Mouse (Mus musculus): ENCODE data around the gene Scn3b.

The Scn3b gene

DNA sequence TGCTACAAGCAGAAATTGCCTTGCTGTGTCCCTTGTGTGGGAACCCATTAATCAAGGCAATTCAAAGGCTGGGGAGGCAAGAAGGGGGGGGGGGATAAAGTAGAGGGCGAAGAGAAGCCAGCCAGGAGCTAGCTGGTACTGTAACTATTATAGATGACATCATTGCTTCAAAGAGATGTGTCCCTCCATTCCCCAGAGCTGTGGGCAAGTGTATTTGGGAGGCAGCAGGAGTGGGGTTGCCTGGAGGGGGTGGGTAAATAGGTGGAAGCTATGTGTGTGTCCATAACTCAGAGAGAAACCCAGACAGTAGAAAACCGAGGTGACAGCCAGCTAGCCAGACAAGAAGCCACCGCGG lies 292 bp upstream of the Scn3b start:
- DNase-seq (ENCODE audit: low spot score in 2 of 2) = no peak

DNA sequence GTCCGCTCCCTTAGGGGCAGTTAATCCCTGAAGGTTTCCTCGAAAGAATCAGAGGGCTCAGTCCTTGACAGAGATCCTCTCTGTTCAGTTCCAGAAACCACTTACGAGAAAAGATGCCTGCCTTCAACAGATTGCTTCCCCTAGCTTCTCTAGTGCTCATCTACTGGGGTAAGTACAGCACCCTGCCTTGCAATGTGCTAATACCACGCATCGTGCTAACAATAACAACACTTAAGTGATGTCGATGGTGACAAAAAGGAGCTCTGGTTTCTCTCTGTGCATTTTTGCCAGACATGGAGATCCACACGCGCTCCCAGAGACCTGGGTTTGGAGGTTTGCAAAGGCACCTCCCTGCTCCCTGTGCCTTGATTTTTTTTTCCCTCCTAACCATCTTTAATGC lies 863 bp downstream of the Scn3b start:
- no peak for DNase-seq (ENCODE audit: low spot score in 2 of 2)

DNA sequence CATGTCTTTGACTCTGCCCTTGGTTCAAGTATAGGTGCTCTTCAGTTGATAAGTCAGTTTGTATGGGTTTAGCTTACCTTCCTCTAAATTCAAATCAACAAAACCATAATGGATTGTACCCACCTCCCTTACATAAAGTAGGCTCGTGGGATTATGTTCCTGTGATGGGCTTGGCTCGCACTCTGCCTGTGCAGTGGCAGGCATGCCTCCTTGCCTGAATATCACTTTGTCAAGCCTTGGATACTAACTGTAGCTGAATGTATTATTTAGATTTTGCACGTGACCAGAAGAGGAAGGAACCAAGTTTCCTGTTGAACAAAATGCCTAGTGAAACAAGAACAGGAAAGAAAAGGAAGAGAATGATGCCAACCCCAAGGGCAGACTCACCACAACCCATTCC lies 2.1 kb downstream of the Scn3b start:
- DNase-seq (ENCODE audit: low spot score in 2 of 2) = no peak

DNA sequence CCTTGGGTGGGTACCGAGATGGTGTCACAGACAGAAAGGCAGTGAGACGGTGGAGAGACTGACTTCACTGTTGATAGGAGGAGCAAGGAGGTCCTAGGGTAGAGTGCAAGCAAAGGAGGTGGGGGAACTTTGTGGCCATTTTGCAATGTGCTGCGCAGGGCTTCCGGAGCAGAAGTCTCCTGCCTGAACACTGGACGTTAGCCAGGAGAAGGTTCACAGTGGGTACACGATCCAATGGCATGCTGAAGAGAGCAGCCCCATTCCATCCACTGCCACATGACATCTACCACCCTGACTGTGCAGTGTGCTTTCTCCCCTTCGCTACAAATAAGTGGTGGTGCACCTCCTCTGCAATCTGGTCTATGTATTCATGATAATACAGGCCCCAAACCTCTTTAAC lies 3.8 kb downstream of the Scn3b start:
- DNase-seq (ENCODE audit: low spot score in 2 of 2) = no peak

DNA sequence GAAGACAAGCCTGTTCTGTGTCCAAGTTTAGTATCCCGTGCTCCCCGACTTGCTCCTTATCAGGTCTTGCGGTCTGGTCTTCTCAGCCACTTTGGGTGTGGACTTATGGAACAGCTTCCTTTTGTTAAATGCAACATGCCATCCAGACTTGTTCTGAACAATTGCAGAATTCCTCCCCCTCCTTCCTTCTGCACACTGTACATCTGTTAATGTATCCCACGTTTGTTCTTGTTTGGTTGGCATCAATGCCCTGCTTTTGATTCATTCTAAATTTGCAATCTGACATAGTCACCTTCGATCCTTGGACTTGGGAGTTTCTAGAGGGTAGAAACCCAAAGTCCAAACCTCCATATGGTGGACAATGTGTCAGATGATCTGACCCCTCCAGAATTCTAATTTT lies 6.9 kb downstream of the Scn3b start:
- DNase-seq (ENCODE audit: low spot score in 2 of 2) = no peak

DNA sequence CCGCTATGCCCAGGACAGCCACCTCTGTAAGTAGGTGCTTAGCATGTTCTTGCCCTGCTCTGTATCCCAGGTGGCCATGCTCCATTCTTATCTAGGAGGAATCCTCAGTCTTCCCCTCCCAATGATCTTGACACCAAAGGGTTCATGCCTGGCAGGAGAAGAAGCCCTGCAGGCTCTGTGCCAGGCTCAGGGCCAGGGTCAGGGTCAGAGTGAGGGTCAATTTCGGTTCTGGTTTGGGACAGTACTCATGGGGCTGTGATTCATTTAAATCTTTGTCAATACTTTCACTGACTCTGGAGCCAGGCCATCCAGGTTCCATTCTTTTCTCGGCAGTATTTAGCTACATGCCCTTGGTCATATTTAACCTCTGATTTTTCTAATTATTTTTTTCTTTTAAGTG lies 8.7 kb downstream of the Scn3b start:
- DNase-seq (ENCODE audit: low spot score in 2 of 2) = no peak

DNA sequence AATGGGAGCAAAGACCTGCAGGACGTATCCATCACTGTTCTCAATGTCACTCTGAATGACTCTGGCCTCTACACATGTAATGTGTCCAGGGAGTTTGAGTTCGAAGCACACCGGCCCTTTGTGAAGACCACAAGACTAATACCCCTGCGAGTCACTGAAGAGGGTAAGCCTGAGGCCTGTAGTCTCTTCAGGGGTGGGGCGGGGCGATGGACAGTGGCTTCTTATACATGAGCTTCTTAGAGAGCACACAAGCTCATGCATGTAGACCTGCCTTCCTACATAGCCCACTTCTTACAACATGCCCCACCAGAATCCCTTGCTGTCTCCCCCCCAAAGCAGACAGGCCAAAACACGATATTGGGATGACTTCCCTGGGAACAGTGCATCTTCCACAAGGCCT lies 10.4 kb downstream of the Scn3b start:
- DNase-seq (ENCODE audit: low spot score in 2 of 2) = no peak

DNA sequence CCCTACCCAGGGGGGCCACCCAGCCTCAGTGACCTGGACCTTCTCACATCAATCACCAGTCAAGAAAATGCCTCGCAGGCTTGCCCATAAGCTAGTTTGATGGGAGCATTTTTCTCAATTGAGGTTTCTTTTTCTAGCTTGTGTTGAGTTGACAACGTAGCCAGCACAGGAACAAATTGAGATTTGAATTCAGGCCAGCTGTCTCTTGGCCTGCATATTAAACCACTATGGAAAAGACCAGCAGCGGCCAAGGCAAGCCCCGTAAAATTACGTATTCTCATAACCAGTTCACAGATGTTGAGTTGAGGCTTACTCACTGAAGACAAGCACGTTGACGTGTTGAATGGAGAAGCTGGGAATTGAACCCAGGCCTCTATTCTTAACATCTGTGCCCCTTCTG lies 14.0 kb downstream of the Scn3b start:
- no peak for DNase-seq (ENCODE audit: low spot score in 2 of 2)

DNA sequence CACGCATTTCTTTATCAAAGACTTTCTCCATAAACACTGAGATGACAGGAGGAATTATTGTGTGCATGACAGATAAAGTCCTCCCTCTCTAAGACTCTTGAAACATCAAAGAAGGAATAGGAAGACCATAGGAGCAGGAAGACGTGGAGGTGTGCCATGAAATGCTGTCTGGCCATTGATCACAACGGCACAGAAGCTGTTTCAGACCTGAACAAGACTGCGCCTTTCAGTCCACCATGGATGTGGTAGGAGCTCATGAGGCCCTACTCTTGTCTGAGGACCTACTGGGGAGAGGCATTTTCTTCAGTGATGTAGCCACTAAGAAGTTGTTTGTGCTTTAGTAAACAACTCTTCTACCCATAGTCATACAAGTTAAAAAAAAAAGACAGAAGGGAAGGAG lies 23.5 kb downstream of the Scn3b start:
- no peak for DNase-seq (ENCODE audit: low spot score in 2 of 2)

DNA sequence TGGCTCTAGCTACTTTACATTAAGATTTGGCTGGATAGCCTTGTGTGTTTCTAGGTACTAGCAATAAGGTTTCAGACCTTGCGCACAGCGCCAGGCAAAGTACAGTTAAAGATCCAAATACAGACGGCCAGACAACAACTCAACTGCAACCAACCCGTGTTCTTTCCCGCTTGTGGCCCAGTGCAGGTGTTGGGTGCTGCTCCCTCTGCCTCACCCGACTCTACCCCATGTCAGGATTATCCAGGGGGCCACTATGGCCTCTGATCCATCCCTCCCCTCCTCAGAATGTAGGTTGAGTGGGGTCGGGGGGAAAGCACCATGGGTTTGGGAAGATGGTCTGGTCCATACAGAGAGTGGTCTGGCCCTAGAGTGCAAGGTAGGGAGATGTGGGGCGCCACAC lies 24.3 kb downstream of the Scn3b start:
- no peak for DNase-seq (ENCODE audit: low spot score in 2 of 2)

DNA sequence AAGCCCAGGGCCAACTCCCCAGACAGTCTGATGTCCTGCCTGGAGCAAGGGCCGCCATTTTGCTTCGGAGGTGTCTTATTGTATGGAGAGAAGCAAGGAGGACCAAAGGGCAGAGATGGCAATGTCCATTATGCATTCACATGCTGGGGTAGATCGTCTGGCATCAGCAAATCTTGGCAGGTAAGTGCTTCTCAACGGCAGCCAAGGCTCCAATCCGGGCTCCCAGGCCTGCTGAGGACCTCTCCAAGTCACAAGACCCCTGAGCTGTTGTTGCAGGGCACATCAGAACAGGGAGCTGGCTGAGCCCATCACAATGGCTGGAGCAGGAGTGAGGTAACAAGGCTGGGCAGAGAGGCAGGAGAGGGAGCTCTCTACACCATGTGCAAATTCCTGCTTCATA lies 24.7 kb downstream of the Scn3b start:
- DNase-seq (ENCODE audit: low spot score in 2 of 2) = no peak

DNA sequence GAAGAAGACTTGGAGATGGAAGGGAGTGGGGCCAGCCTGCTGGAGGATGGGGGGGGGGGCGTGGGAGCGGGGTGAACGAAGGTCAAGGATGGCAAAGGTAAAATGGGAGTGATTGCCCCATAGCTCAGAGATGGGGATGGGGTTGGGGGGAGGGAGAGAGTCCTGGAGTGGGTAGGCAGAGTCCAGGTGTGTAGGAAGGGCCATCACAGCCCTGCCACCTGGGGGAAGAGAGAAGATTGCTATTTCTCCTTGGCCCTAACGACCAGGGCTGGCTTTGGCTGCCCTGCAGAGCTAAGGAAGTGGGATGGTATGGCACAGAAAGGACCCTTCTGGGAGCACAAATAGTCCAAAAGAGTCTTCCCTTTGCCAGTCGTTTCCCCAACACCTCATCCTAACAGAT lies 25.2 kb downstream of the Scn3b start:
- no peak for DNase-seq (ENCODE audit: low spot score in 2 of 2)

DNA sequence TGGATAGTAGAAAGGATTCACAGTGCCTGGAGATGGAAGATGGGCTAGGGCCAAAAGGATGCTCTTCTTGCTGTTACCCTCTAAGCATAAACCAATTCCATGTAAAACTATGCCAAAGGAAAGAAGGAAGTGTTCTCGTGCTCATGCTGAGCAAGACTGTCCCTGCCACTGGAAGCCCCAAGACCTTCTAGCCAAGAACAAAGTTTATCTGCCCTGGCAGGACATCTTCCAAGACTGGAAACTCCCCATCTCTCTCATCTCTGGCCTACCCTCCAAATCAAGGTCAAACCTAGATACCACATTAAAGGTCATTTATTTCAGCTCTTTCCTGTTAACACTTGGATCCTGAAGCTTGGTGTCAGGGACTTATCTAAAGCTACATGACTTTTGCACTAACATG lies 25.8 kb downstream of the Scn3b start:
- DNase-seq (ENCODE audit: low spot score in 2 of 2) = no peak

DNA sequence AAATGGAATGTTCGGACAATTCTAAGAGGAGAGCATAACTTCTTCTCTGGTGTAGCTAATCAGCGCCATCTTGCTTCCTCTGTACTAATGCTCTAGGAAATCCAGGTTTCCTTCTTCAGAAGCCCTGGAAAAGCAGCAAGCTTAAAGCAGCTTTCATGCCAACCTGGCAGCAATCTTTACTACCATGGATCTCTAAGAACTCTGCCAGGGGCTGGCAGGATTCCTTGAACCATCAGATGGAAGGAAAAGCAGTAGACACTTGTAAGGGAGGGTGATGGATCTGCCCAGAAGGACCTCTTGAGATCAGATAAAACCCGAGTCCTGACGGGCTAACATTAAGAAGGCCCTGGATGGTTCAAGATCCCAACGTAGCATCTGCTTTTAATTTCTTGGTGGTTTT lies 27.2 kb downstream of the Scn3b start:
- no peak for DNase-seq (ENCODE audit: low spot score in 2 of 2)

DNA sequence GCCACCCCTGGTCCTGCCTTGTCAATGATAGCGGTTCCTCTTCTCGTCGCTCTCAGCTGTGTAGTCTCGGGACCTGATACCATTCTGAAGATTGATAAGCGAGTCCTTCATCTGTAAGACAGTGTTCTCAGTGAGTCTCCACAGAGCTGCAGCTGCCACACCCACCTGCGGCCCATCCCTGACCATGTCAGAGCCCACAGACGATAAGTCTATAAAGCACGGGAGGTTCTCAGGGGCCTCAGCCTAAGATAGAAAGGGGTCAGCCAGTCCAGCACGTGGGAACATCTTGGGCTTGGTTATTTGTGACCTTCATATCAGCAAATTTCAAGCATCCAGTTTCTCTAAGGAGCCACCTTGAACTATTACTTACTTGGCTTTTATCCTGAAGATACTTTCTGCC lies 29.0 kb downstream of the Scn3b start:
- DNase-seq (ENCODE audit: low spot score in 2 of 2) = no peak

DNA sequence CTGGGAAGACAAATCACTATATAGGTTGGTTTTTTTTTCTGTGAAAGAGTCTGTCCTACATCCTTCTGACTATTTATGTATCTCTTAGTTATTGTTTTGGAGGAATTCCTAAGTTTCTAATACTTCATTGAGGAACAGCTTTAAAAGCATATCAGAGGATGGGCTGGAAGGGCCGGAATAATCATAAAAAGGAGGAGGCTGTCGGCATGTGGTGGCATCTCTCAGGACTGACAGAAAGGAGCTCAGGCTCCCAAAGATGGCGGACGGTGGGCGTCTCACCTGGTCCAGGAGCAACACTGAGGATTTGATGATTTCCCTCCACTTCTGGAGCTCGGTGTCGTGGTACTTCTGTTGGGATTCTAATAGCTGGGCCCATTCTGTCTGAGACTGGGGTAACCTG lies 30.3 kb downstream of the Scn3b start:
- no peak for DNase-seq (ENCODE audit: low spot score in 2 of 2)

DNA sequence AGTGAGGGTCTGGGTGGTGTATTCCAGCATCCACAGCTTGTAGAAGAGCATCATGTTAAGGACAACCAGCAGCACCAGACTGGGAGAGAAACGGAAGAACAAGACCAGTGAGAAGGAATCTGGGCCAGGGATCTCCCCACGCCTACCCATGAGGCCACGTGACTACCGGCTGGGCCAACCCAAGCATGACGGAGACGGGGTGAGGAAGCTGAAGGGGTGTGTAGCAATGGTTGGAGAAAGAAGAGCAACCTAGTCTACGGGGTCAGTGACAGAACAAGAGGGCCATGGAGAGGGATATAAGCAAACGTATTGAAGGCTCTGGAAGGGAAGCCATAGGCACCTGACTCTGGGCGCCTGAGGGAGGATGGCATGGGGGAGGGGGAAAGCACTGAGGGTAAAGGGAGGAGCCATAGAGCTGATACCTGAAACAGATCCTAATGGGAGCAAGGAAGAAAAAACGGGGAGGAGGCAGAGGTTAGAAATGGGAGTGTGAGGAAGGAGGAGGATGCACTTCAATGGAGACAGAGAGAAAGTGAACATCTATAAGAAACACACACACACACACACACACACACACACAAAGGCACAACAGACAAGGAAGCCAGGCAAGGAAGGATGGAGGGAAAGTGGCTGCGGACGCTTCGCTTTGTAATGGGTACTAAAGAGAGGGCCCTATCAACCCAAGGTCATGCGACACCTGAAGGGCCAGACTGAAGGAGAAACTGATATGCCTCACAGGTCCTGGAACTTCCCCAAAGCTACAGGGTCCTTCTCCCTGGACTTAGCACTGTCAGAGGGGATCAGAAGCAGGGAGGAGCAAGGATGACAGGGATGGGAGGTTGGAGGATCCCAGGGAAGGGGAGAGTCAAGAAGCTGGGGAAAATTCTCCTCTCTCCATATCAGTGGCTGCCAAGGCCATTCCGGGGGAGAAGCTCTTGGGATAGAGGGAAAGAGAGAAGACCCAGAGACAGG lies 31.3 kb downstream of the Scn3b start:
- DNase-seq (ENCODE audit: low spot score in 2 of 2) = no peak

DNA sequence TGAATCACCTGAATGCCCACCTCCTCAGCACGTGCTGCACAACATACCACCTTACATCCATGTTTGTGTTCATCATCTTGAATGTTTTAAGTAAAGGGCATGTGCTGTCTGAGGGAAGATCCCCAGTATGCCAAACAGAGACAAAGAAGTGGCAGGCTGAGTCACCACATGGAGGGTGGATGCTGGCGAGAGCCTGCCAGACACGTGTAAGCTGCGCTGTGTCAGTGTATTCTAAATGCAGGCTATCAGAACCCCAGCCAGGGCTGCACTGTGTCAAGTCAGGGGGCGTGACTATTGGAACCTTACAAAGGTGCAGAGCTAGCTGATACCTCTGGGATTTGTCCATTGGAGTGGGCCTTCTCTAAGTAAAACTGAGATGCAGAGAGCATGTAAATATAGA lies 32.5 kb downstream of the Scn3b start:
- DNase-seq (ENCODE audit: low spot score in 2 of 2) = no peak

DNA sequence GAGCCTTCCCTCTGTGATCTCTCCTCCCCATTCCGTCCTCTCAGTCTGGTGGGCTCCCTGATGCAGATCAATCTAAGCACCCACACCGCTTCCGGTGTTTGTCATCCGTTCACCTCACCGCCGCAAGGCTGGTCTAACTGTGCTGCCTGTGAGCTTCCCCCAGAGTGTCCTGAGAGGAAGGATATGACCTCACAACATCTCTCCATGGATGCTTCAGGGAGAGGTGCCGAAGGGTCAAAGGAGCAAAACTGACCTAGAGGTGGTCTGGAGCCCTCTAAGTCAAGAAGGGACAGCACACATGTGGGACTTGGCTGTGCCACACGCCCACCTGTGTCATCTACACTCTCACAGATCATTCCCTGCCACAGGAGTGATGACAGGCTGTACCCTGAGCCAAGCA lies 33.4 kb downstream of the Scn3b start:
- no peak for DNase-seq (ENCODE audit: low spot score in 2 of 2)

DNA sequence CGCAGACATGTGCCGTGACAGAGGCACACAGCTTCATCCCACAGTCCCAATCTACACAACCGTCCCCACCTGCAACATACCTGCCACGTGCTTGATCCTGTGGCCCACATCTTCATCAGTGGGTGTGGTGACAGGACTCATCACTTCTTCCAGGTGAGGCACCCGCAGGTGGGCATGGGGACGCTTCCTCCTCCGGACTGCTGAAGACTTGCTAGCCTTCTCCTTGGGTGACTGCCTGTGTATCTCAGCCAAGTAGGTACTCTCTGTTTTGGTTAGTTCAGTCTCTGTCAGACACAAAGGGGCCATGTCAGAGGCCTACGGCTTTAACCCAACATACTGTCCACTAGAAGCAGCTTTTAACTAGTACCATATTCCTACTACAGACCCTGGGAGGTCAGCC lies 35.2 kb downstream of the Scn3b start:
- no peak for DNase-seq (ENCODE audit: low spot score in 2 of 2)

DNA sequence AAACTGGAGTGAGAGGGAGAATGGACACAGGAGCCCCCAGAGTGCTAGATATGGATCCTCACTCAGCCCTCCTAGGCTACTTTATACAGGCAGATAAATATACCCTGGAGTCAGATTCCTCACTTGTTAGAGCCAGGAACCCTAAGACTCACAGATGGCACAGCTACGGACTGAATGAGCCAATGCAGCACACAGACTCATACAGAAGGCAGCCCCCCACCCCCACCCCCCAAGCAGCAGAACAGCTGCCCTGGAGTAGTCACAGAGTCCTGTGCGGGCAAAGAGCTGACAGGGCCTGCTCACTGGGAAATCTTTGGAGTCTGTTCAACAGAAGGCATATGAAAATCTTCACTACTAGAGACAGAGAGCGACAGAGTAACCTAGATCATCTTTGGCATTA lies 38.3 kb downstream of the Scn3b start:
- no peak for DNase-seq (ENCODE audit: low spot score in 2 of 2)

DNA sequence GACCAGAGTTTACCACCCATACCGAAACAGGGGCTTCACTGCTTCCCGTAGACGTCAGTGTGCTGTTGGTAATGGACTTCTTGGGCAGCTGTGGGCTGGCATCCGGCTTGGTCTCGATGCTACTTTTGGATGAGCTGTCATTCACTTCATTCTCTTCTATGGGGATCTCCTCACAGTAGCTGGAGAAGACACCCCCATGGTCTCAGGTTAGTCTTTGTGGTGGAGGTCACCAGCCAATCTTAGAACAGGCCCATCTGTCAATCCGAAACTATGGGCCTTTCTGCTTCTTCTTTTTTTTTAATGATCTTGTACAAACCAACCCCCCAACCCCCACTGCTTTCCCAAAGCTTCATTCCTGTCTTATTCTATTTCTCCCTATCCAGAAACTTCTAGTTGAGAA lies 40.9 kb downstream of the Scn3b start:
- no peak for DNase-seq (ENCODE audit: low spot score in 2 of 2)

DNA sequence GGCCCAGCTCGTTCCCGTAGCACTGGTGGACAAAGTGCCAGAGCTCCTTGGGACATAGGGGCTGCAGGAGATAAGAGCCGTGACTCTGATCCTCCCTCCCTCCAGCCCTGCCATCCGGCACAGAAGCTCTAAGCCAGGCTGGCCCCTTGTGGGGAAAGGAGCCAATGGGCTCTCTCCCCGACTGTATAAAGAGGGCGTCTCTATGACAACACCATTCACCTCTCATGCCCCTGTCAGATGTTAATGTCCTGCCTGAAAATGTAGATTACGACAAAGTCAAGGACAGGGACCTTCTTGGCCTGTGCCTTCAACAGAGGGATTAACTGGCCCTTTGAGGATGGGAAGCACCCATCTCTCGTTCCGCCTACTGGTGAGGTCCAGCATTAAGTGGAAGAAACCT lies 42.8 kb downstream of the Scn3b start:
- DNase-seq (ENCODE audit: low spot score in 2 of 2) = no peak

Data from spleen, postnatal 14 days (tissue).